Mouse (Mus musculus) layer of hippocampus, postnatal 10 days (tissue): Measurements from ENCODE around the gene Aldoart2. TPM values are rescaled to one million over a fixed set of nuclear protein-coding genes. Genes with fewer than 3 reads are reported as not detected.
A peak's percentile ranks its signal among the peaks of the same experiment; 100 is the strongest.
"Not testable (repeated sequence)": the region's sequence is repeated elsewhere in the genome, so short reads cannot be mapped to it uniquely, and the experiment has no call there.

Source experiments
- DNase-seq, 2 experiments: peaks; one replicate each; pipeline ENCODE4 v3.0.0; 2021; ENCODE audit warnings: low spot score in 2 of 2
- long read RNA-seq: library from polyadenylated mRNA; stranded (forward); transcript quantifications from one replicate; pipeline ENCODE4 v2.0.0, GENCODE M21; 2023
- total RNA-seq, 2 experiments: library from RNA; stranded (reverse); gene quantifications; 2 replicates each; pipeline ENCODE4 v1.2.3; 2021

Gene Aldoart2
- under 1 TPM in 1 of 2 experiments, not detected in 1; 0.33 TPM for total RNA-seq
- long read RNA-seq, result 0 reads

DNA sequence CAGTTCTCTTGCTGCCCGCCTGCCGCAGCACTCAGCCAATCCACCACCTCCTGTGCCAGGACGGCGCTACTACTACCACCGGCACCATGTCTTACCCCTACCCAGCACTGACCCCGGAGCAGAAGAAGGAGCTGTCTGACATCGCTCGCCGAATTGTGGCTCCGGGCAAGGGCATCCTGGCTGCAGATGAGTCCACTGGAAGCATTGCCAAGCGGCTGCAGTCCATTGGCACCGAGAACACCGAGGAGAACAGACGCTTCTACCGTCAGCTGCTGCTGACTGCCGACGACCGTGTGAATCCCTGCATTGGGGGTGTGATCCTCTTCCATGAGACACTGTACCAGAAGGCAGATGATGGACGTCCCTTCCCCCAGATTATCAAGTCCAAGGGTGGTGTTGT is at the start of gene Aldoart2:
Aldoart2 (plus strand) TSS at position 34 of the 400 bp plus-strand sequence.
- DNase-seq, result peak; percentile 17 to 36

GRCm38 (mm10) chr12:55518061-55518738 is 46.8 kb upstream of the Aldoart2 start:
- DNase-seq, result peak; percentile 67 to 80

GRCm38 (mm10) chr12:55526983-55527752 is 37.9 kb upstream of the Aldoart2 start:
- DNase-seq, result peak; percentile 30 to 44

GRCm38 (mm10) chr12:55536537-55537135 is 28.4 kb upstream of the Aldoart2 start:
- peak; percentile 22 to 42 for DNase-seq

DNA sequence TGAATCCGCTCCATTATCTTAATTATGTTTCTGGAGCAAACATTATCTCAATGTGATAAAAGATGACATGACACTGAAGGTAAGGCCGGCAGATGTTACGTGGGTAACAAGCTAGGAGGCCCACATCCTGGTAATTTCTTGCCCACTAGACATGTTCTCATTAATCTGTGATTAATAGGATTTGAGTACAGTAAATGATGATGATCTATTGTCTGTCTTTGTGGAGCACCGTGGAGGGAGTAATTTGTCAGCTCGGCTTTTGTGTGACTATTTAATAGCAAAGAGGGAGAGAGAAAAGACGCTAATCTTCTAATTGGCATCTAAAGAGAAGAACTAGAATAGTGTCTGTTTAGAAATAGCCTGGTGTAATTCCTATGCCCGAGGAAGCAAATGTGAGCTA is 27.3 kb upstream of the Aldoart2 start:
- DNase-seq, result no peak

DNA sequence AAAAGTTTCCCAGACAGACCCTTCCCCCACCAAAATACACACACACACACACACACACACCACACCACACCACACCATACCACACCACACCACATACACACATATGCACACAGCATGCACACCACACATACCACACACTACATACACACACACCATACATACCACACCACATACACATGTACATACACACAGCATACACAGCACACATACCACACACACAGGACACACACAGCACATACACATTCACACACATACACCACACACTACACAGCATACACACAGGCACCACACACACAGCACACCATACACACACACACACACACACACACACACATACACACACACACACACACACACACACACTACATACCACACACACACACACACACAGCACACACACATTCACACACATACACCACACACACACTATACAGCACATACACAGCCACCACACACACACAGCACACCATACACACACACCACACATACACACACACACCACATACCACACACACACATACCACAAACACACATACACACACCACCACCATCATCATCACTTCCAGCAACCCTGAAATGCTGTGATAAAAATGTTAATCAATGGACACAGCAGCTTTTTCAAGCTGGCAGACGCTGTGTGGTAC is 26.6 kb upstream of the Aldoart2 start:
- no peak for DNase-seq

- DNase-seq, result no peak
Observed at GRCm38 (mm10) chr12:55539157-55539556, 25.9 kb upstream of the Aldoart2 start.

DNA sequence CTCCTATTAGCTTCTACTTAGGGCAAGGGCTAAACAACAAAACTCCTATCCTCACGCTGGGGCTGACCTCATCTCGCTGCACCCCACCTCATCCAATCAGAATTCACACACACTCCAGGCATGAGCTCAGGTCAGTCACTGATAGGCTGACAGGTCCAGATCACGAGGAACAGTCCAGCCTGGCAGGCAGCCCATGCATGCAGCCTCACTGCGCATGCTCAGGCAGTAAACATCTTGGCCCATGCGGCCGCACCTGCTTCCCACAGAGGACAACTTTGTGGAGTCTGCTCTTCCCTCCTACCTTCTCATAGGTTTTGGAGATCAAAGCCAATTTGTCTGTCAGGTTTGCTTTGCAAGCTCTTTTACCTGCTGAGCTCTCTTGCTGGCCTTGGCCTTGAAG is 10.1 kb upstream of the Aldoart2 start:
- DNase-seq, result not testable (repeated sequence)

DNA sequence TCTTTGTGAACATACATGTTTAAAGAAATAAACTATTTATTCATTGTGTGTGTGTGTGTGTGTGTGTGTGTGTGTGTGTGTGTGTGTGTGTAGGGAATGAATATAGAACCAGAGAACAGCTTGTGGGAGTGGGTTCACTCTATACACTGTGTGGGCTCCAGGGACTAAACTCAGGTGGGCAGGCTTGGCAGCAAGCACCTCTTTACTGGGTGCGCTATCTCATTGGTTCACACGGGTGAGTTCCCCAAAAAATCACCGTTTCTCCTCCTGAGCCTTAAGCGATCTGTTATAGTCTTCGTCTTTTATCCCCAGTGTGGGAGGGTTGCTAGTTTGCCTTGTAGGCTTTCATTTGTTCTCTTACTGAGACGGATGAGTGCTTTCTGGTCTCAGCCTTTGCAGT is 7.2 kb upstream of the Aldoart2 start:
- no peak for DNase-seq

- no peak for DNase-seq
Observed at GRCm38 (mm10) chr12:55559184-55559855, 5.7 kb upstream of the Aldoart2 start.

- DNase-seq, result no peak
Observed at GRCm38 (mm10) chr12:55560025-55560690, 4.9 kb upstream of the Aldoart2 start.

DNA sequence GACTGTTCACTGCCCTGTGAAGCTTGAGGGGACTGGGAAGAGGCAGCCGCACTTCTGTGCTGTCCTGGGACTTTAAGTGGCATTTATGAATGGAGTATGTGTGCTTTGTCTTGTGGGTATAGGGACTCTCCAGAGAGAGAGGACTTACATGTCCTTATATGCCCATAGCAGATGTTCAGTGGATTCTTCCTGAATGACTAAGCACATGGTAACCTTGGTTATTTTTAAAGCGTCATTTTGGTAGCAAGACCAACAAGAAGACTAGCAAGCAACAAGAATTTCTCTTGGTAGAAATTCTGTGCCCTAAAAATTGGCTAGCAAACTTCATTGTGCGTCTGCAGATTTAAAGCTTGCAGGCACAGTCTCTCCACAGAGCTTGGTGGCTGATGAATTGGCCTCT is 1.3 kb upstream of the Aldoart2 start:
- no peak for DNase-seq

DNA sequence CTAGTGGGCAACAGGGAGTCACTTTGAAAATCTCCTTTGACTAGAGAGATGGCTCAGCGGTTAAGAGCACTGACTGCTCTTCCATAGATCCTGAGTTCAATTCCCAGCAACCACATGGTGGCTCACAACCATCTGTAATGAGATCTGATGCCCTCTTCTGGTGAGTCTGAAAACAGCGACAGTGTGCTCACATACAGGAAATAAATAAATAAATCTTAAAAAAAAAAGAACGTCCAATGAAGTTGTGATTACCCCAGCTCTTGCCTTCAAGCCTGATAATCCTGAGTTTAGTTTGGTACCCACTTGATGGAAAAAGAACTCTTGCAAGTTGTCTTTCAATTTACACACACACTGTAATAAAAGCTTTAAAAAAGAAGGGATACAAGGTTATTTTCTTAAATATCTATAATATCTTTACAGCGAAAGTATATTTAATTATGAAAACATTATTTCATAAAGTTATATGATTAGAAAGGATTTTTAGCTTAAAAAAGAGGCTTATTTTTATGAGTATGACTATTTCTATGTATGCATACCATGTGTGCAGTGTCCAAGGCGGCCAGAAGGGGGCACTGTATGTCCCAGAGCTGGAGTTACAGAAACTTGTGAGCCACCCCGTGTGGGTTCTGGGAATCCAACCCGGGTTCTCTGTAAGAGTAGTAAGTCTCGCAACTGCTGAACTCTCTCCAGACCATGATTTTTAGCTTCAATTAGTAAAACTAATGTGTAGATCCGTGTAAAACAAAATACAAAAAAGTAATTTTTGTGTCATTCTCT is 664 bp upstream of the Aldoart2 start:
- DNase-seq, result no peak

GRCm38 (mm10) chr12:55565867-55566266 is 828 bp downstream of the Aldoart2 start:
- no peak for DNase-seq

DNA sequence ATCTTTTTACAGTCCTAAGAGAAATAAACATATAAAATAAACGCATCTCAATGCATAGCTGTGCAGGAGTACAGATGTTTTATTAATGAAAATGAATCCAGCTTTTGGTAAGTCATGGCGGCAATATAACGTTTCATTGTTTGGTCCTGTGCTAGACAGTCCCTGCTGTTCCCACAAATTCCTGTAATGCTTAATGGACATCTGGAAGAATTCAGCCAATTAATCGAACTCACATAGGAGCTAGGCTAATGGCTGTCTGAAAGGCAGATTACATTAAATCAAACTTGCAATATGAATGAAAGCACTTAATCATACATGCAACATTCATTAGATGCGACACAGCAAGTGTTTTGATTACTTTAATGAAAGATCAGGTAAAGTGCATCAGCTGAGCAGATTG is 1.8 kb downstream of the Aldoart2 start:
- DNase-seq, result no peak

- no peak for DNase-seq
Observed at GRCm38 (mm10) chr12:55568466-55568865, 3.4 kb downstream of the Aldoart2 start.

GRCm38 (mm10) chr12:55569676-55570075 is 4.6 kb downstream of the Aldoart2 start:
- DNase-seq, result no peak

- DNase-seq, result no peak
Observed at GRCm38 (mm10) chr12:55570646-55571045, 5.6 kb downstream of the Aldoart2 start.

DNA sequence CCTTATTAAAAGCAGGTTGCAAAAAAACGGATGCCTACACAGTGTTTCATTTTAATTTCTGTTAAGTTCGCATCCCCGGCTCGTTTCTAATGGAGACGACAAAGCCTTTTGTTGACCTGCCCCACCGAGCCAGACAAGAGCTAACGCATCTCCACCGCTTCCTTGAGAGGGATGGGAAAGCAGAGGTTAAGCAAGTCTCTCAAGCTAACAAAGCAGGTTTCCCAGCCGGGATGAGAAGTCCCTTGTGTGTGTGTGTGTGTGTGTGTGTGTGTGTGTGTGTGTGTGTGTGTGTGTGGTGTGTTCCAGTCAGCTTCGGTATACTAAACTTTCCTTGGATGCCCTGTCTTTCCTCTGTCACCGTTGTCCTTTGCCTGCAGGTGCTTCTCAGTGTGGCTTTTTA is 6.1 kb downstream of the Aldoart2 start:
- no peak for DNase-seq

DNA sequence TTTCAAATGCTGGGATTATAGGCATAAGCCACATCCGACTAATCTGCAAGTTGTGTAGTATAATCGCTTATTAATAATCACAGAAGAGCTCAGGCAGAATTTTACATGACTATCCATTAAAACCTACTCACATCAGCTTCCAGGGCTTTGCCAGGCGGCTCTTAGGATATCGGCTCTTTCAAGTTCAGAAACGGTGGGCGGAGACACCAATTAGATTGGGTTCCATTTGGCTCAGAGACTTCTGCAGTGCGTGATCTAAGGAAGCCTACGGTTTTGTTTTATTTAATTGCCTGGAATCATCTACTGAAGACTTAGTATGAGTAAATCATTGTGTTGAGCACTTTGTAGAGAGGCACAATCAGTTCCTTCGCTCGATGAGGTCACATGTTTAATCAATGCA is 6.6 kb downstream of the Aldoart2 start:
- DNase-seq, result no peak
